In the genomic region with DNA sequence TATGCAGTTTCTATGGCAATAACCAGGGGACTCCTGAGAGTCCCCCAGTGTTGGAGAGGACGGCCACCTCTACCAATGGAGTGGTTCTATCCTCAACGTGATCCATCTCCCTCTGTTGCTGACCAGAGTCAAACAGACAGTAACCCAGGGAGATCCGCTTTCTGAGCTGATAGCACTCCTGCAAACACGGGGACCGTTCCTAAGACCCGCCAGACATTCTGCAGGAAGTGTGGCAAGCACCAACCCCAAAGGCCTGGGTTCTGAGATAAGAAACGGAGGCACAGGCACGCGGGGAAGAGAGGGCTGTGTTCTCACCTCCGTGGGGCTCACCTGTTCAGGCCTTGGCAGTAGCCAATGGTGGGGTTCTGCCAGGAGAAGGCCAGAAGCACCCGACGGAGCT, we compare ENCODE assay signal across 18 mouse cellular contexts. TPM values are rescaled to one million over a fixed set of nuclear protein-coding genes. Genes with fewer than 3 reads are reported as not detected.
DNase-seq lines count a peak whose midpoint lies in the region; ATAC-seq and TF ChIP-seq lines count a peak whose summit lies in the region.
"Had no signal": no experiment of that assay in that cellular context is flagged by ENCODE, and none has a peak within 500 bp of the region (broad histone marks: within the 10 kb centered on the region; RNA-seq: fewer than 3 reads in every experiment).

No protein-coding gene starts in this region.

- no peak for TF ChIP-seq POLR2A in ES-Bruce4 (IDR thresholded peaks at IDR 0.05; ENCODE audit: insufficient read depth, low read length)
- no peak for TF ChIP-seq POLR2A in bone marrow, adult 2 months (IDR thresholded peaks at IDR 0.05; ENCODE audit: borderline replicate concordance, control insufficient read depth, low read depth, low read length)

- WGBS in liver, embryonic 15.5 days (ENCODE audit: insufficient replicate concordance), result 12% methylated on average over 12 of the region's 12 CpGs
- WGBS in bone marrow, adult 2 months, result 15% methylated on average over 12 of the region's 12 CpGs

- peak overlapping the region; percentile 37; the same call in 1 of the 2 replicates for H3K4me2 ChIP-seq in liver, embryonic 15.5 days
- H3K4me2 ChIP-seq: embryonic facial prominence, embryonic 15.5 days; forebrain, embryonic 15.5 days; hindbrain, embryonic 14.5 days; intestine, embryonic 15.5 days had no signal

- H3K9ac ChIP-seq in liver, embryonic 15.5 days, result no peak overlapping the region
- H3K9ac ChIP-seq in ES-Bruce4 (ENCODE audit: low read depth, poor library complexity, severe bottlenecking), result no peak overlapping the region
- H3K9ac ChIP-seq: embryonic facial prominence, embryonic 15.5 days; forebrain, embryonic 15.5 days; hindbrain, embryonic 14.5 days; intestine, embryonic 15.5 days had no signal

- no peak for TF ChIP-seq EP300 in ES-Bruce4 (IDR thresholded peaks at IDR 0.05; ENCODE audit: insufficient read depth, low read depth, low read length)

- no peaks in the 10 kb centered on the region for H3K9me3 ChIP-seq in liver, embryonic 15.5 days (replicated peaks)
- no peaks in the 10 kb centered on the region for H3K9me3 ChIP-seq in ES-Bruce4 (replicated peaks; ENCODE audit: control insufficient read depth, insufficient read depth, low read length, poor library complexity, severe bottlenecking)
- H3K9me3 ChIP-seq: embryonic facial prominence, embryonic 15.5 days; forebrain, embryonic 15.5 days; heart, embryonic 10.5 days; hindbrain, embryonic 10.5 days; intestine, embryonic 15.5 days had no signal

- H3K4me1 ChIP-seq in liver, embryonic 15.5 days (replicated peaks), result peaks cover 6% of the 10 kb centered on the region; the same call in 1 of the 2 replicates
- peaks cover 2% of the 10 kb centered on the region for H3K4me1 ChIP-seq in ES-Bruce4 (ENCODE audit: control insufficient read depth, insufficient read depth, low read length)
- peaks cover 6% of the 10 kb centered on the region; the same call in 1 of the 2 replicates for H3K4me1 ChIP-seq in bone marrow, adult 2 months (ENCODE audit: control insufficient read depth, insufficient read depth, low read length)
- H3K4me1 ChIP-seq: embryonic facial prominence, embryonic 15.5 days; forebrain, embryonic 15.5 days; intestine, embryonic 15.5 days had no signal

- H3K36me3 ChIP-seq in liver, embryonic 15.5 days (replicated peaks), result no peaks in the 10 kb centered on the region
- no peaks in the 10 kb centered on the region for H3K36me3 ChIP-seq in ES-Bruce4 (ENCODE audit: control insufficient read depth, insufficient read depth, low read length, poor library complexity, severe bottlenecking)
- H3K36me3 ChIP-seq: embryonic facial prominence, embryonic 15.5 days; forebrain, embryonic 15.5 days; heart, embryonic 10.5 days; hindbrain, embryonic 10.5 days; intestine, embryonic 15.5 days had no signal

- peaks cover 11% of the 10 kb centered on the region; the same call in 1 of the 2 replicates for H3K27me3 ChIP-seq in liver, embryonic 15.5 days
- H3K27me3 ChIP-seq in ES-Bruce4 (ENCODE audit: control insufficient read depth, insufficient read depth, low read length, poor library complexity, severe bottlenecking), result no peaks in the 10 kb centered on the region
- H3K27me3 ChIP-seq: embryonic facial prominence, embryonic 15.5 days; forebrain, embryonic 15.5 days had no signal

- no peak overlapping the region for H3K27ac ChIP-seq in liver, embryonic 15.5 days (replicated peaks)
- no peak overlapping the region for H3K27ac ChIP-seq in ES-Bruce4 (ENCODE audit: insufficient read depth, low read length)
- peak overlapping the region; percentile 81 for H3K27ac ChIP-seq in bone marrow, adult 2 months (ENCODE audit: control insufficient read depth, insufficient read depth, low read depth, low read length, poor library complexity)
- H3K27ac ChIP-seq: embryonic facial prominence, embryonic 15.5 days; forebrain, embryonic 15.5 days; heart, embryonic 10.5 days; hindbrain, embryonic 10.5 days; hindbrain, embryonic 14.5 days; intestine, embryonic 15.5 days had no signal

- no peak for TF ChIP-seq CTCF in ES-Bruce4 (IDR thresholded peaks at IDR 0.05; ENCODE audit: low read depth, low read length)
- TF ChIP-seq CTCF in bone marrow, adult 2 months (IDR thresholded peaks at IDR 0.05; ENCODE audit: control insufficient read depth, insufficient read depth, low read length), result no peak

- no peak for ATAC-seq in liver, embryonic 15.5 days (ENCODE audit: insufficient read depth)
- ATAC-seq in megakaryocyte-erythroid progenitor cell, adult 5-6 weeks (replicated peaks; ENCODE audit: low FRiP score, low TSS enrichment, poor library complexity, severe bottlenecking), result peak; percentile 24; the same call in 1 of the 2 replicates
- ATAC-seq: forebrain, embryonic 15.5 days; intestine, embryonic 15.5 days had no signal

- no peak for DNase-seq in liver
- no peak for DNase-seq in lung, postnatal 4 days
- DNase-seq in layer of hippocampus, postnatal 10 days (ENCODE audit: low spot score in 2 of 2), result no peak
- DNase-seq: adrenal gland, postnatal 14 days; cerebellum, adult 2 months; embryo, embryonic 11 days; gastrocnemius, postnatal 36 days; heart, adult 18-20 months had no signal

- H3K4me3 ChIP-seq in liver, embryonic 15.5 days (replicated peaks), result no peak overlapping the region
- H3K4me3 ChIP-seq in ES-Bruce4 (ENCODE audit: low read depth, low read length), result 0 out of 2 replicates have a peak overlapping the region, but pooled peaks have one; percentile 29
- peak overlapping the region; percentile 25 for H3K4me3 ChIP-seq in bone marrow, adult 2 months (replicated peaks; ENCODE audit: control insufficient read depth, low read depth, low read length)
- H3K4me3 ChIP-seq: embryonic facial prominence, embryonic 15.5 days; forebrain, embryonic 15.5 days; heart, embryonic 10.5 days; hindbrain, embryonic 10.5 days; intestine, embryonic 15.5 days had no signal

RNA-seq across cellular contexts. Expression of gene Coro2a, which starts 11.6 kb away (rescaled TPM):
- 2.9 and 3.2 TPM in 2 replicates for polyA plus RNA-seq in liver, embryonic 15.5 days (2015; fragmentation: Nextera tagmentation; extraction: Ambion mirVana)
- polyA plus RNA-seq in ES-Bruce4 (2011; ENCODE audit: insufficient read depth, insufficient read length, low read depth, missing spikeins), result 13.1 and 14.6 TPM in 2 replicates
- 6.0 and 8.1 TPM in 2 replicates for polyA plus RNA-seq in bone marrow, adult 2 months (2011; ENCODE audit: insufficient read depth, insufficient read length, low replicate concordance, missing spikeins)
- total RNA-seq in megakaryocyte-erythroid progenitor cell, adult 5-6 weeks (2014; fragmentation: Nextera tagmentation), result 9.8 and 18.9 TPM in 2 replicates
- 1.6 and 7.3 TPM in 2 replicates for total RNA-seq in megakaryocyte-erythroid progenitor cell, adult 5-6 weeks (2017)
- 10 to 100 TPM; 35.6 to 37.6 TPM for total RNA-seq in layer of hippocampus, postnatal 10 days (2021)

RNA-seq across cellular contexts. Expression of gene Tbc1d2, which starts 36.4 kb away (rescaled TPM):
- 0.78 and 0.93 TPM in 2 replicates for polyA plus RNA-seq in liver, embryonic 15.5 days (2015; fragmentation: Nextera tagmentation; extraction: Ambion mirVana)
- polyA plus RNA-seq in ES-Bruce4 (2011; ENCODE audit: insufficient read depth, insufficient read length, low read depth, missing spikeins), result 7.7 TPM in 2 replicates
- polyA plus RNA-seq in bone marrow, adult 2 months (2011; ENCODE audit: insufficient read depth, insufficient read length, low replicate concordance, missing spikeins), result 2.7 and 4.6 TPM in 2 replicates
- 0.26 and 0.64 TPM in 2 replicates for total RNA-seq in megakaryocyte-erythroid progenitor cell, adult 5-6 weeks (2014; fragmentation: Nextera tagmentation)
- total RNA-seq in megakaryocyte-erythroid progenitor cell, adult 5-6 weeks (2017), result 0.80 and 0.88 TPM in 2 replicates
- total RNA-seq in layer of hippocampus, postnatal 10 days (2021), result 1 to 10 TPM; 2.5 to 2.9 TPM
